Mouse (Mus musculus) olfactory bulb, adult 2 months (tissue): ENCODE results near the gene Gm13128.
"Not testable (repeated sequence)": the region's sequence is repeated elsewhere in the genome, so short reads cannot be mapped to it uniquely, and the experiment has no call there.

Experiments used
- CTCF ChIP-seq: fragments of 200-500 bp; IDR thresholded peaks from 2 replicates; pipeline ENCODE4 v1.5.1; 2012; ENCODE audit warnings: low read depth, mild to moderate bottlenecking, low read length, moderate library complexity; ENCODE audit not compliant: insufficient read depth
- POLR2A ChIP-seq: fragments of 200-500 bp; IDR thresholded peaks from 2 replicates; pipeline ENCODE4 v1.6.1; 2012; ENCODE audit warnings: mild to moderate bottlenecking, low read depth, low read length, moderate library complexity; ENCODE audit not compliant: insufficient read depth

- TF ChIP-seq POLR2A, CTCF: not testable (repeated sequence)
Measured at GRCm38 (mm10) chr4:144299414-144299813, 30.6 kb upstream of the Gm13128 start.
